Mouse (Mus musculus) E14TG2a.4 (cell line): ENCODE results near the gene Mcam.
A peak's percentile ranks its signal among the peaks of the same experiment; 100 is the strongest.
"Not testable (repeated sequence)": the region's sequence is repeated elsewhere in the genome, so short reads cannot be mapped to it uniquely, and the experiment has no call there.

ENCODE experiments used
- H3K27me3 ChIP-seq: 2 replicates; pipeline ENCODE4 v1.6.1; 2014; ENCODE audit warnings: low read length, control low read depth; ENCODE audit not compliant: insufficient read depth
- H3K36me3 ChIP-seq: 2 replicates; pipeline ENCODE4 v1.6.1; 2014; ENCODE audit warnings: low read length, control low read depth; ENCODE audit not compliant: insufficient read depth
- H3K4me1 ChIP-seq: replicated peaks from 2 replicates; pipeline ENCODE4 v1.6.1; 2014; ENCODE audit warnings: low read depth, low read length, control low read depth
- H3K4me3 ChIP-seq: replicated peaks from 2 replicates; pipeline ENCODE4 v1.5.1; 2014; ENCODE audit warnings: mild to moderate bottlenecking, low read length
- H3K9me3 ChIP-seq: 2 replicates; pipeline ENCODE4 v1.6.1; 2014; ENCODE audit warnings: low read length, control low read depth
- CTCF ChIP-seq: conservative IDR thresholded peaks from 2 replicates; pipeline ENCODE4 v1.5.1; 2014; ENCODE audit warnings: low read length
- NANOG ChIP-seq: IDR thresholded peaks from 2 replicates; pipeline ENCODE4 v1.6.1; 2014; ENCODE audit warnings: borderline replicate concordance, low read length, mixed read lengths
- POU5F1 ChIP-seq: IDR thresholded peaks from 2 replicates; pipeline ENCODE4 v1.6.1; 2014; ENCODE audit warnings: low read length, borderline replicate concordance

Gene Mcam

DNA sequence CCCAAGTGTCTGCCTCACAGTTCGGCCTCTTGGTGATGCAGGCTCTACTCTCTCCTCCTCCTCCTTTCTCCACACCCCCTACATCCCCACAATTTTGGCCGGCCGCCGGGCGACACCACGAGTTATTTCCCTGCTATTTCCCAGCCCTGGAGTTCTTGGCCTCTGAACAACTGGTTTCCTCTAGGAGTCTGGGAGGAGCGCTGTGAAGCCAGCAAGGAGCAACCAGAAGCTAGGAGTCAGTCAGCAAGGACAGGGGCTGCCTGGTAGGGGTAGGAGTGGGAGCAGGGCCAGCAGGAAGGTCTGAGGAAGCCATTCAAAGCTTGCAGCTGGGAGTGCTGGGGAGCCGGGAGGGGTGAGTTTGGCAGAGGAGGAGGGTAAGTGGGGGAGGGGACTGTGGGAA, 27.2 kb upstream of the Mcam start, which contains the start of gene C1qtnf5:
TSS of gene C1qtnf5 (plus strand) at position 136 of the 400 bp plus-strand sequence.
- Histone ChIP-seq H3K36me3 (peaks cover 51% of the 10 kb centered on the region), H3K27me3 (no peaks in the 10 kb centered on the region)
- TF ChIP-seq CTCF (no peak), POU5F1 (no peak), NANOG (no peak)

DNA sequence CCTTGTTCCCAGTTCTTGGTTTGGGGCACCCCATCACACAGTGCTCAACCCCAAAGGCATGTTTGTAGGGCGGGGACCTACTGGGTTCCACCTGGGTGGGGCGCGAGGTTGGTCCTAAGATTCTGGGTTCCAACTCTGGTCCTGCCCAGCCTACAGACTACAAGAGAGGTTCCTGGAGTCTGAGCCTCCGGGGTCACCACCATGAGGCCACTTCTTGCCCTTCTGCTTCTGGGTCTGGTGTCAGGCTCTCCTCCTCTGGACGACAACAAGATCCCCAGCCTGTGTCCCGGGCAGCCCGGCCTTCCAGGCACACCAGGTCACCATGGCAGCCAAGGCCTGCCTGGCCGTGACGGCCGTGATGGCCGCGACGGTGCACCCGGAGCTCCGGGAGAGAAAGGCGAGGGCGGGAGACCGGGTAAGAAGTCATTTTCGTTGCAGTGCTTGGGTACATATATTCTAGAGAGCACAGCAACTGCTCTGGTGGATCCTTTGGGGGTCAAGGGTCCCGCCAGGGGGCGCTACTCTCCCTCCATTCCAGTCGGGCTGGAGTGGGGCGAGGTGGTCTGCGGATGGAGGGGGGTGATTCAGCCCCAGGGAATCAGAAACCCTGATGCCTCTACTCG, 26.6 kb upstream of the Mcam start:
- peak overlapping the region; percentile 67 for H3K4me3 ChIP-seq
- peaks cover 45% of the 10 kb centered on the region for H3K4me1 ChIP-seq
- no peaks in the 10 kb centered on the region for H3K9me3 ChIP-seq
- TF ChIP-seq CTCF, result peak; percentile 81
- TF ChIP-seq NANOG, result no peak
- H3K36me3 ChIP-seq, result peaks cover 51% of the 10 kb centered on the region
- H3K27me3 ChIP-seq, result no peaks in the 10 kb centered on the region

More for the DNA sequence above, 27.2 kb upstream of the Mcam start, which contains the start of gene C1qtnf5:
- Histone ChIP-seq H3K4me1 (peaks cover 51% of the 10 kb centered on the region), H3K4me3 (peak within 1 kb of the TSS; percentile 67), H3K9me3 (no peaks in the 10 kb centered on the region)

DNA sequence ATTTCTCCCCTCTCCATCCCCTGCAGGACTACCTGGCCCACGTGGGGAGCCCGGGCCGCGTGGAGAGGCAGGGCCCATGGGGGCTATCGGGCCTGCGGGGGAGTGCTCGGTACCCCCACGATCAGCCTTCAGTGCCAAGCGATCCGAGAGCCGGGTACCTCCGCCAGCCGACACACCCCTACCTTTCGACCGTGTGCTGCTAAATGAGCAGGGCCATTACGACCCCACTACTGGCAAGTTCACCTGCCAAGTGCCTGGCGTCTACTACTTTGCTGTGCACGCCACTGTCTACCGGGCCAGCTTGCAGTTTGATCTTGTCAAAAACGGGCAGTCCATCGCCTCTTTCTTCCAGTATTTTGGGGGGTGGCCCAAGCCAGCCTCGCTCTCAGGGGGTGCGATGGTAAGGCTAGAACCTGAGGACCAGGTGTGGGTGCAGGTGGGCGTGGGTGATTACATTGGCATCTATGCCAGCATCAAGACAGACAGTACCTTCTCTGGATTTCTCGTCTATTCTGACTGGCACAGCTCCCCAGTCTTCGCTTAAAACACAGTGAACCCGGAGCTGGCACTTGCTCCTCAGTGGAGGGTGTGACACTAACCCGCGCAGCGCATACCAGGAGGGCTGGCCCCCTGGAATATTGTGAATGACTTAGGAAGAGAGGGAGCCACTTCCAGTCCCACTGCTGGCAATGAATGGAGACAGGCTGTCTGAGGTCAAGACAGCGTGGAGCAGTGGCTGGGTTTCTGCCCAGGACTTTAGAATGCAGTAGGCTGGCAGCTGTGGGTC, 25.8 kb upstream of the Mcam start:
- TF ChIP-seq NANOG, result no peak
- TF ChIP-seq POU5F1, result no peak
- TF ChIP-seq CTCF, result no peak
- no peaks in the 10 kb centered on the region for H3K9me3 ChIP-seq

DNA sequence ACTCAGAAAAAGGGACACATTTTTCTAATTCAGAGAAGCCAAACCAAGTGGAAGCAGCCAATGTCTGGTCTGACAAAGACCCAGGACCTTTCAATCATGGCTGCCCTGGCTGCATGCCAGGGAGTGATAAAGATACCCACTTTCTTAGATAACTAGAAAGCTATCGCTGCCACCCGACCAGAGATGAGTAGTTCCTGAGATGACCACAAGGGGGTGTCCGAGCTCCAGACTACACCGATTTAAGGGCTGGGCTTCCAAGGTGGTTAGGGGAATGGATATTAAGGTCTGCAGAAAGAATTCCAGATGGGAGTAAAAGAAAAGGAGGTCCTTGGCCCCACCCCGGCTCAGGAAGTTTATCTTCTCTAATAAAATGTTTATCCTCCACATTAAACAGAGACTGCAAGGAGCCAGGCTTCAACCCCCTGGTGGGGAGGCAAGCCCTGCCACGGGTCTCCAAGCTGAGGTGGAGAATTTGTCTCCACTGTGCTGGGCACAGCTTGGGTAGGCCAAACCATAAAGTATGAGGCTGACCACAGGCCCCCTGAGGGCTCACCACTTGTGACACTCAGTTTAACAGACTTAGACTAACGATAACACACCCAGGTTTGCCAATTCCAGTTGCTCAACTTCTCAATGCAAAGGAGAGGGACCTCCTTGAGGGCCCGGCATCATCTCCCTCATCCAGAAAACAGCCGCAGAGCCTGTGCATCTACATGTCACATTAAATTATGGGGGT, 24.7 kb upstream of the Mcam start:
- Histone ChIP-seq H3K27me3 (no peaks in the 10 kb centered on the region), H3K36me3 (peaks cover 45% of the 10 kb centered on the region), H3K4me1 (peaks cover 51% of the 10 kb centered on the region), H3K4me3 (no peak overlapping the region), H3K9me3 (no peaks in the 10 kb centered on the region)
- TF ChIP-seq CTCF, result peak; percentile 84
- no peak for TF ChIP-seq POU5F1
- no peak for TF ChIP-seq NANOG

More for the DNA sequence above, 25.8 kb upstream of the Mcam start:
- Histone ChIP-seq H3K36me3 (peaks cover 51% of the 10 kb centered on the region), H3K4me3 (peak overlapping the region; percentile 67), H3K4me1 (peaks cover 44% of the 10 kb centered on the region), H3K27me3 (no peaks in the 10 kb centered on the region)

DNA sequence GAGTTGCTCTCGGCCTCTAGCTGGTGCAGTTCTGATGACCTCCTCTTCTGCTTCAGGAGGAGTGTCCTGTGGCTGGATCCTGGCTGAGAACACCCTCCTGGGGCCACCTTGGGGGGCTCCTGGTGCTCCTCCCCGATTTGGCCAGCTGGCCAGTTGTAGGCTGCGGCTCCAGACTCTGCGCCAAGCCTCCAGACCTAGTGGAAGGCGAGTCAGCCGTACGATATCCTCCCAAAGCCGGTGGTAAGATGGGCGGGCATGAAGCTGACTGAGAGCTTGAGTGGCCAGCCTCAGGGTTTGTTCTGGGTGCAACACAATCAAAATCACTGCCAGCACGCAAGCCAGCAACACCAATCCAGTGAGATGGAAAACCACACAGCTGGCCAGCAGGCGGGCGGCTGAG, 22.4 kb upstream of the Mcam start:
- not testable (repeated sequence) for H3K9me3 ChIP-seq, H3K27me3 ChIP-seq
- H3K36me3 ChIP-seq, result peaks cover 28% of the 10 kb centered on the region
- peaks cover 57% of the 10 kb centered on the region for H3K4me1 ChIP-seq
- H3K4me3 ChIP-seq, result 0 out of 2 replicates have a peak overlapping the region, but pooled peaks have one; percentile 35

DNA sequence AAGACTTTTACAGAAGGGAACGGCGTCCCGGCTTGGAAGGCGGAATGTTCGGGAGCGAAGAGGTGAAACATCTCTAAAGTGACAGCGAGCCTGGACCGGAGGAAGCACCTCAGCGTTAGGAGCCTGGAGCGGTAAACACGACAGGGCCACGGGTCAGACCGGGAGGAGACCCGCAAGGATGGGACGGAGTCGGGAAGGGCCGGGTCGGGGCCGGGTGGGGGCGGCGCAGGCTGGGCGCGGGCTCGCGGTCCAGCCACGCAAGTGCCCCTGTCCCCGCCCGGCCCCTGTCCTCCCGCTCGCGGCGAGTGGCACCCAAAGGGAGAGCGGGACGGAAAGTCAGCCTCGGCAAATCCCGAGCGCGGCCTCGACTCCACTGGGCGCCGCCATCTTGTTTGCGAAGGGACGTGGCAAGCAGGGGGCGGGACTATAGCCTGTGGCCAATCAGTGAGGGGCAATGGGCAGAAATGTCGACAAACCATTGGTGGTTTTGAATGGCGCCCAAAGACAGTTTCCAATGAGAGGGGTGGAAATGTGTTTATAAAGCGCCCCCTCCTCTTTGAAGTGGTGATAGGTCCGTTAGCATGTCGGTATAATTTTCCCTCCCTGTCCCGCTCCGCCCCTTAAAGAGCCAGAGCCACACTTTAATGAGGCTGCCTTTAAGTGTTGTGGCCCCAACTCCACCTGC, 21.0 kb upstream of the Mcam start, which contains the start of the genes Gm49380 and Rnf26:
TSS of gene Gm49380 (minus strand) at position 396 of the 685 bp plus-strand sequence.
TSS of gene Rnf26 (minus strand) at position 413 of the 685 bp plus-strand sequence.
- H3K36me3 ChIP-seq, result peaks cover 20% of the 10 kb centered on the region
- TF ChIP-seq NANOG (no peak), POU5F1 (no peak), CTCF (no peak)
- H3K4me1 ChIP-seq, result peaks cover 44% of the 10 kb centered on the region

DNA sequence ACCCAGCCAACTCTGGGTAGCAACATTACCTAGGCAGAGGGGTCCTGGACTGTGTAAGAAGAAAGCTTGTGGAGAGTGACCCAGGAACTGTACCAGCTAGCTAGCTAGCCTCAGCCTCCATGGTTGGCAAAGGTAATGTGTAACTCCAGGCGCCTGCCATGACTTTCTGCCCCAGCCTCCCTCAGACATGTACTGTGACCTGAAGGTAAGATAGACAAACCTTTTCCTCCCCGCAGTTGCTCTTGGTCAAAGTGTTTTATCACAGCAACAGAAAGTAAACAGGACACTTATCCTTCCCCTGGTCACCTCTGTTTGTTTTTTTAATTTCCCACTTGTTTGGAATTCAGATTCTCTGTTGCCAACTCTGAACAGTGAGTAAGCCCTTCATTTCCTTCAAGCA, 19.8 kb upstream of the Mcam start:
- Histone ChIP-seq H3K4me1 (peaks cover 32% of the 10 kb centered on the region), H3K4me3 (peak overlapping the region; percentile 87; the same call in 1 of the 2 replicates), H3K27me3 (no peaks in the 10 kb centered on the region), H3K9me3 (no peaks in the 10 kb centered on the region), H3K36me3 (peaks cover 12% of the 10 kb centered on the region)
- TF ChIP-seq CTCF (no peak), POU5F1 (no peak), NANOG (no peak)

More for the DNA sequence above, 21.0 kb upstream of the Mcam start, which contains the start of the genes Gm49380 and Rnf26:
- Histone ChIP-seq H3K27me3 (no peaks in the 10 kb centered on the region), H3K9me3 (no peaks in the 10 kb centered on the region), H3K4me3 (peak within 1 kb of the TSS; percentile 87)
